Mouse (Mus musculus): ENCODE measurements at regions not wholly inside any gene's neighbourhood (a gene's known extent, or its start where the extent isn't known, plus 50 kb on each side); places are given as distances from the start of the nearest gene placed in this dataset.

DNA sequence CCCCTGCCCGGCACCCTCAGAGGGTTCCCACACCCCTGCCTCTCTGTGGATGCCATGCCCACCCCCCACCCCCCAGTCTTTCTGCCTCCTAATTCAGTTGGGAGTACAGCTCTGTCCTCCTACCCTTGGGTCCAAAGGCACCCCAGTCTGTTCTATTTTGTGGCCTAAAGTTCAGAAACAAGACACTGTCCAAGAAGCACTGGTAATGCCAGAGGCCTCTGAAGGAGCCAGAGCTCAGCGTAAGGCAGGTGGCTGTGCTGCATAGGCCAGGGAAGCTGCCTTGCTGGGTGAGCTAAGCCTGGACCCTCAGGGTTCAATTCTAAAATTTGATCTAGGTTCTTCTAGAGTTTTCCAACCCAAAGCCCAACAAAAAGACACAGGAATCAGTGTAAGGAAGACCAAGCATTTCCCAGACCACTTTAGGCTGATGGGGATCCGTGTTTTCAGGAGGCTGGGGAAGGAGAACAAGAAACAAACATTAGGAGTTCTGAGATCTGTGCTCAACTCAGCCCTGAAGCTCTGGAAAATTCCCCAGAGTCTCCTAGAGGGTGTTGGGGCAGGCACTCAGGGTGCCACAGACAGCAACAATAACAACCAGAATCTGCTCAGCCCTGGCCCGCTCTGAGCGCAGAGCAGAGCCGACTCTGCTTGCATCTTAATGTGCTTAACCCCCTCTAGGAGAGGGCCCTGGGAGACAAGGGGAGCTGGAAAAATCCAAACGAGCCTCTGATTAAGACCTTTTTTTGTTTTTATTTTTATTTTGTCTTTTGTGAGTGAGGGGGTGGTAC, 81.0 kb downstream of the 1700001O22Rik start:
- no peak overlapping the region for H3K4me3 ChIP-seq (ENCODE audit: insufficient read depth, low read depth, low read length)
- 37% methylated on average over 7 of the region's 7 CpGs for WGBS
- H3K4me1 ChIP-seq (ENCODE audit: control insufficient read depth, insufficient read depth, low read length), result peaks cover 62% of the 10 kb centered on the region
- peak; percentile 73 for DNase-seq
- no peaks in the 10 kb centered on the region for H3K36me3 ChIP-seq (ENCODE audit: control insufficient read depth, insufficient read depth, low read length)
- peak overlapping the region; percentile 81 for H3K27ac ChIP-seq (ENCODE audit: insufficient read depth, low read depth, low read length)
- TF ChIP-seq POLR2A (IDR thresholded peaks at IDR 0.05; ENCODE audit: low read depth, low read length), result no peak
- TF ChIP-seq CTCF (conservative IDR thresholded peaks at IDR 0.05; ENCODE audit: insufficient read depth, insufficient read length, low read depth, low read length), result no peak
- no peaks in the 10 kb centered on the region for H3K27me3 ChIP-seq (replicated peaks; ENCODE audit: control insufficient read depth, insufficient read depth, low read length)

GRCm38 (mm10) chr2:30721473-30722262, 81.8 kb downstream of the 1700001O22Rik start:
- Histone ChIP-seq H3K4me3 (ENCODE audit: insufficient read depth, low read depth, low read length) (no peak overlapping the region), H3K27me3 (replicated peaks; ENCODE audit: control insufficient read depth, insufficient read depth, low read length) (no peaks in the 10 kb centered on the region), H3K36me3 (ENCODE audit: control insufficient read depth, insufficient read depth, low read length) (no peaks in the 10 kb centered on the region), H3K4me1 (ENCODE audit: control insufficient read depth, insufficient read depth, low read length) (peaks cover 69% of the 10 kb centered on the region), H3K27ac (ENCODE audit: insufficient read depth, low read depth, low read length) (peak overlapping the region; percentile 81)
- no peak for TF ChIP-seq CTCF (conservative IDR thresholded peaks at IDR 0.05; ENCODE audit: insufficient read depth, insufficient read length, low read depth, low read length)
- TF ChIP-seq POLR2A (IDR thresholded peaks at IDR 0.05; ENCODE audit: low read depth, low read length), result no peak
- whole genome bisulfite sequencing, result 30% methylated on average over 12 of the region's 12 CpGs
- DNase-seq, result peak; percentile 61

DNA sequence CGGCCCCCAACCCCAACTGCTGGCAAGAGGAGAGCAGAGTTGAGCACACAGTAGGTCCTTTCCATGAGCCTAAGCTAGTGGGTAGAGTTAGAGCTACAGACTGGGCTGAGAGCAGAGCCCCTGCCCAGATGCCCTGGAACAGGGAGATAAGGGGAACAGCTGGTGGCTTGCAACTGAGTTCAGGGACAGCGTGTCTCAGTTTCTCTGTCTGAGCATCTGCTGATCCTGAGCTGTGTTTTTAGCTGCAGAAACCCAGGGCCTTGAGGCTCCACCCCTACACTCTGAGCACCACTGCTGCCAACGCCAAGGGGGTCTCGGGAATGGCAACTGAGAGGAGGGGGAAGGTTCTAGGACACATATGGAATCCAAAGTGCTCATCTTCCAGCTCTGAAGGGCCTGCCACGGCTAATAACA, 82.4 kb downstream of the 1700001O22Rik start:
- TF ChIP-seq POLR2A (IDR thresholded peaks at IDR 0.05; ENCODE audit: low read depth, low read length), result no peak
- 84% methylated on average over 5 of the region's 5 CpGs for WGBS
- Histone ChIP-seq H3K36me3 (ENCODE audit: control insufficient read depth, insufficient read depth, low read length) (no peaks in the 10 kb centered on the region), H3K27ac (ENCODE audit: insufficient read depth, low read depth, low read length) (peak overlapping the region; percentile 81), H3K4me3 (ENCODE audit: insufficient read depth, low read depth, low read length) (no peak overlapping the region), H3K4me1 (ENCODE audit: control insufficient read depth, insufficient read depth, low read length) (peaks cover 71% of the 10 kb centered on the region), H3K27me3 (replicated peaks; ENCODE audit: control insufficient read depth, insufficient read depth, low read length) (no peaks in the 10 kb centered on the region)
- no peak for DNase-seq

GRCm38 (mm10) chr2:30720291-30720690, 83.2 kb downstream of the 1700001O22Rik start:
- peaks cover 72% of the 10 kb centered on the region for H3K4me1 ChIP-seq (ENCODE audit: control insufficient read depth, insufficient read depth, low read length)
- H3K27me3 ChIP-seq (replicated peaks; ENCODE audit: control insufficient read depth, insufficient read depth, low read length), result no peaks in the 10 kb centered on the region
- no peak for TF ChIP-seq CTCF (conservative IDR thresholded peaks at IDR 0.05; ENCODE audit: insufficient read depth, insufficient read length, low read depth, low read length)
- no peak for TF ChIP-seq POLR2A (IDR thresholded peaks at IDR 0.05; ENCODE audit: low read depth, low read length)
- 48% methylated on average over 5 of the region's 5 CpGs for WGBS
- H3K36me3 ChIP-seq (ENCODE audit: control insufficient read depth, insufficient read depth, low read length), result no peaks in the 10 kb centered on the region
- H3K27ac ChIP-seq (ENCODE audit: insufficient read depth, low read depth, low read length), result peak overlapping the region; percentile 82
- no peak overlapping the region; the same call in 1 of the 2 replicates for H3K4me3 ChIP-seq (ENCODE audit: insufficient read depth, low read depth, low read length)
- DNase-seq, result no peak

DNA sequence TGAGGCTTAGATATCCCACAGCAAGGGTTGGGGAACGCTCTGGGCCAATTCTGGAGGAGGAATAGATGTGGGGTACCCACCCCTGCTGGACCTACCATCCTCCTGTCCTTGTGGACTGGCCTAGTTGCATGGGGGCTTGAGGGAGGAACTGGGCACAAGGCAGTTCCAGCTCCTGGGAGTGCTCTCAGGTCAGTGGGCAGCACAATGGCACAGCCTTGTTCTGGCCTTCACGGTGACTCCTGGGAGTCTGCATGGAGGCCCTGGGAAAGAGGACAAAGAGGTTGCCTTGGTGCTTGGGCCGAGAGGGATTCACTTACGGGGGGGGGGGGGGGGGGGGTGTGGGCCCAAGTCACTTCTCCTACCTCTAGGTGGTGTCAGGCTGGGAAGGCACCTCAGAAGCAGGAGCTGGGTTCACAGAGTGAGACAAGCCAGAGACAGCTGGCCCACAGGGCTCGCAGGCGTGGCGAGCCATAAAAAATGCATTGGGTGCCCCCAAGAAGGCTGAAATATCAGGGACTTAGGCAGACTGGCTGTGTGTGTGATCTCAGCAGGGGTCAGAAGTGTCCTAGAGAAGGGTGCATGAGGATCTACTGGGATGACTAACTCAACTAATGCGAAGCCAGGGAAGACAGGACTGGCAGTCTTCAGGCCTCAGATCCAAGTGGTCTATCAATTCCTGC, 83.7 kb downstream of the 1700001O22Rik start:
- peaks cover 68% of the 10 kb centered on the region for H3K4me1 ChIP-seq (ENCODE audit: control insufficient read depth, insufficient read depth, low read length)
- WGBS, result 20% methylated on average over 8 of the region's 8 CpGs
- H3K4me3 ChIP-seq (ENCODE audit: insufficient read depth, low read depth, low read length), result peak overlapping the region; percentile 43
- TF ChIP-seq CTCF (conservative IDR thresholded peaks at IDR 0.05; ENCODE audit: insufficient read depth, insufficient read length, low read depth, low read length) (no peak), POLR2A (IDR thresholded peaks at IDR 0.05; ENCODE audit: low read depth, low read length) (no peak)
- H3K36me3 ChIP-seq (ENCODE audit: control insufficient read depth, insufficient read depth, low read length), result no peaks in the 10 kb centered on the region
- DNase-seq, result peak; percentile 59
- H3K27ac ChIP-seq (ENCODE audit: insufficient read depth, low read depth, low read length), result peak overlapping the region; percentile 100
- H3K27me3 ChIP-seq (replicated peaks; ENCODE audit: control insufficient read depth, insufficient read depth, low read length), result no peaks in the 10 kb centered on the region

- peaks cover 64% of the 10 kb centered on the region for H3K4me1 ChIP-seq (ENCODE audit: control insufficient read depth, insufficient read depth, low read length)
- H3K27ac ChIP-seq (ENCODE audit: insufficient read depth, low read depth, low read length), result peak overlapping the region; percentile 100
- no peaks in the 10 kb centered on the region for H3K27me3 ChIP-seq (replicated peaks; ENCODE audit: control insufficient read depth, insufficient read depth, low read length)
- DNase-seq, result peak; percentile 96
- H3K4me3 ChIP-seq (ENCODE audit: insufficient read depth, low read depth, low read length), result peak overlapping the region; percentile 43
- WGBS, result under 1% methylated on average over 29 of the region's 29 CpGs
- no peak for TF ChIP-seq CTCF (conservative IDR thresholded peaks at IDR 0.05; ENCODE audit: insufficient read depth, insufficient read length, low read depth, low read length)
- peak; percentile 66 for TF ChIP-seq POLR2A (IDR thresholded peaks at IDR 0.05; ENCODE audit: low read depth, low read length)
- no peaks in the 10 kb centered on the region for H3K36me3 ChIP-seq (ENCODE audit: control insufficient read depth, insufficient read depth, low read length)
Measured at GRCm38 (mm10) chr2:30718741-30719381, 84.6 kb downstream of the 1700001O22Rik start.

All from kidney, adult 2 months (tissue).